Mouse (Mus musculus) cerebellum, postnatal 36 days (tissue): ENCODE data around the gene Naa40.

Experiments
- DNase-seq, 2 experiments: peaks; one replicate each; pipeline ENCODE4 v3.0.0; 2021 to 2022; ENCODE audit warnings: mixed read lengths in 2 of 2

The Naa40 gene

DNA sequence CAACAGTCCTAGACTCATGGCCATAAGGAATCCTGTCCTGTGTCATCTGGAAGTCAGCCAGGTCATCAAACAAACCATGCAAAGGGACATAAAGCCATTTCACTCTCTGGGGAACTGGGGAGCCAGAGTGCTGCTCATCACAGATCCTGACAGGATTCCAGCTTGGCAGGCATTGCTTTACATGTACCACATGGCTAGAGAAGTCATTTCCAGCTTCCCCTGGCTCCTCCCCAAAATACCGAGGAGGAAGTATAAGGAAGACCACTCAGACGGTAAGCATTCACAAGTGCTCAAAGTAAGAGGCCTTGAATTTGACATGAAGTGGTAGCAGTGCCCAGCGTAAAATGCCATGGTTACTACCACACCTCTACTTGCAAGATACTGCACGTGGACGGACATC is 26.5 kb downstream of the Naa40 start:
- peak; percentile 47 to 51 for DNase-seq

DNA sequence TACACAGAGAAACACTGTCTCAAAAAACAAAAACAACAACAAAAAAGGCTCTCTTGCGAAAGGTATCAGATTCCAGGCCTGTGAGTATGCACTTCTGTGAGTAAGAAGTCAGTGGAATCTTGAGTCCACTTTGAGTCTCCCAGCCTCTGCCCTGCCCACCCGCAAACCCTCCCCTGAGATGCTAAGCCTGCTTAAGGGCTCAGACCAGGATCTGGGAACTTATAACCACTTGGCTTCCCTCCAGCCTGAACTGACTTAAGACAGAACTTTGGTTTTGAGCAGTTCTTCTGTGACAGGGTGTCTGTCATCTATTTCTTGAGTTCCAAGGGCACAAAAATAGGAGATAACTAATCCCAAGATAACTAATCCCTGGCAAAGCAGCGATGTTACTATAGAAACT is 28.0 kb downstream of the Naa40 start:
- no peak for DNase-seq

DNA sequence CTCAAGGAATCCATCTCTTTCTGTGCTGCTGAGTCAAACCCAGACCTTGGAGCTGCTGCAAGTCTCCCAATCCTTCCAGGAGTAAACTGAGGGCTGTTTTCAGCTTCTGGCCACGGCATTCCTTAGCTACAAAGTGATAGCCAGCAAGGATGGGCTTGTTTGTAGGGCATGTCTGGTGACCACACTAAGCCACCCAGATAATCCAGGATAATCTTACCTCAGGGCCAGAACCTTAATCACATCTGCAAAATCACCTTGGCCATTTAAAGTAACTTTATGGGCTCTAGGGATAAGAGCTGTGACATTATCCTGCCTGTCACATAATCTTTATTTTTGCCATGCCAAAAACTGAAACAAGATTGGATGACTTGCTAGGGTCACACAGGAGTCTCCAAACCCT is 28.8 kb downstream of the Naa40 start:
- no peak for DNase-seq

DNA sequence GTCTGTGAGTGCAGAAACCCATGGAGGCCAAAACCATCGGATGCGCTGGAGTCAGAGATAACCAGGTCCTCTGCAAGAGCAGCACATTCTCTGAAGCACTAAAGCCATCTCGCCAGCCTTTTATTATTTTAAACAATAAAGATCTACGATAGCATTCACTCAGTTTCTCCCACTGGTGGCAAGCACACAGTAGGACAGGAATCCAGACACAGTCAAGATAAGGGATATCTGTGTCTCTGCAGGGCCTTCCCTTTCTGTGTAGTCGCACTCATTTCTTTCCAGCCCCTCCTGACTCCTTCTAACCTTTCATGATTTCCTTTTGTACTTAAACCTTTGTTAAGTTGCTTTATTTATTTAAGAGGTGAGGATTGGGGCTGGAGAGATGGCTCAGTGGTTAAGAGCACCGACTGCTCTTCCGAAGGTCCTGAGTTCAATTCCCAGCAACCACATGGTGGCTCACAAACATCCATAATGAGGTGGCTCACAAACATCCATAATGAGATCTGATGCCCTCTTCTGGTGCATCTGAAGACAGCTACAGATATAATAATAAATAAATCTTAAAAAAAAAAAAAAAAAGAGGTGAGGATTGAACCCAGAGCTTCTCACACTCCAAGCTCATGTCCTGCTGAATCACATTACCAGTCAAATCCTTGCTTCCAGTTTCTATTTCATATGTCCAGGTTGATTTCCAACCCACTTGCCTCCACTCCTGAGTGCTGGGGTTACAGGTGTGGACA is 30.9 kb downstream of the Naa40 start:
- DNase-seq: no peak

DNA sequence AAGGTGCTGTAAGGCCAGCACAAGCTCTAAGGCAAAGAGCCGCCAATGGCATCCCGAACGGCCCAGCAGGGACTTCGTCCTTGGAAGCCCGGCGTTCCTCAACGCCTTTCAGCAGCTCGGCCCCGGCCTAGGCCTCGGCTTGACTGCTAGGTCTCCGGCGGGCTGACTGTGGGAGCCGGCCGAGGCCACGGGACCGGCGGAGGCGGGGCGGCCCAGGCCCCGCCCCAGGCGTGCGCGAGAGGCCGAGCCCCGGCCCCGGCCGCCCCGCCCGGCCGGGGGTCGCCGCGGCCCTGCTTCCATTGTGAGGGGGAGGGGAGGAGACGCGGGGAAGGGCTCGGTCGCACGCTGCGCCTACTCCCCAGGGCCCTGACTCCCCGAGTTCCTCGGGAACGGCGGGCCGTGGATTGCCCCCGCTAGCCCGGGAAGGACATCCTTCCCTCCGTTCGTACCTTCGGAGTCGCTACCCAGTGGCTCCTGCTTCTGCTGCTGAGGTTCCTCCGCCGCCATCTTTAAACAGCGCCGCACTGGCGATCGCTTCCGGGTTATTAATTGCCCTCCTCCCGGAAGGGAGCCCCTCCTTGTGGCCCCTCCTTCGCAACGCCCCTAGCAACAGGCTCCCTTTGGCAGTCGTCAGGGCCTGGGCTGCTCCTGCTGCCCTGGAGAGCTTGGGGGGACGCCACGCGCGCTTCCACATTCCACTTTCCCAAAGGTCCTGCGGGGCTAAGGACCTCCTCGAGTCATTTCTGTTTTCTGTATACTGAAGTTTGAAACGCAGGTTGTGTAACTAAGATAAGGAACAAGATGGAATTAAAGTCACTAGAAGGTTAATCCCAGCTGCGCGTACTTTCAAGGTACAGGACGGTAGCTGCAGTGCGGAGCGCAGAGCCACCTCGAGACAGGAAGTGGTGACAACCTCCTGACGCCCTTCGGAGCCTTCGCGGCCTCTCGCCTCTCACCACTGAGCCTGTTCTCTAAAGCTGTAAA is 34.9 kb downstream of the Naa40 start, which contains the start of gene Otub1:
TSS of gene Otub1 (minus strand) at position 564 of the 984 bp plus-strand sequence.
- DNase-seq: peak; percentile 88

DNA sequence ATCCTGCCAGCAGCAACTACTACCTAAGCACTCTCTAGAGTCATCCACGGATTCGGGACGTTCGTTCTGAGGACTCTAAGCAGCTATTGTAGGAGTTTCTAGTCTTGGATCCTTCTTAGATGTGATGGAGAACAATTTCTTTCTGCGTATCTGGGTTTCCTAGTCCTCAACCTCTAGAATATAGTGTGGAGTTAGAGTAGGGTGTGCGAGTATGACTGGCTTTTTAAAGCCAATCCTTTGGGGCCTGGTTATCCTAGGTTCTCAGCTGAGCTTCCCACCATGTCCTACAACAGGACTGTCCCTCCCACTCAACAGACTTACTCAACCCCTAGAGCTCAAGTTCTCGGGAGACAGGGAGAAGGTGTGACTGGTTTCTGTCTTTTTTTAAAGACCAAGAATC is 35.7 kb downstream of the Naa40 start:
- DNase-seq: no peak

DNA sequence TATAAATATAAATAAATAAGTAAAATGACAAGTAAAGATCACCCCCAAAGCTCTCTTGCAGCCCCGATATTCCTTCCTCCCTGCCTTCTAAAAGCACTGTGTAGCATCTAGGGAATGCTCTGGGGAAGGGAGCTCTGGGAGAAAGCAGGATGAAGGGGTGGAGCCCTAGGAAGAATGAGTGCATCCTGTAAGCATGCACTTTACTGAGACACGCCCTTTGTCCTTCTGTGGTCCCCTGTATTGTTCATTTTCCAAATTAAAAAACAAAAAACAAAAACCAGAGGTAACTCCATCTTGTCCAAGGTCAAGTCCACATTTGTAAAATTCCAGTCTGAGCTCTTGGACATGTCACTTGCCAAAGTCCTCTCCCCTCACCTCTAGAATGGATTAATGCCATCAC is 36.1 kb downstream of the Naa40 start:
- DNase-seq: no peak

DNA sequence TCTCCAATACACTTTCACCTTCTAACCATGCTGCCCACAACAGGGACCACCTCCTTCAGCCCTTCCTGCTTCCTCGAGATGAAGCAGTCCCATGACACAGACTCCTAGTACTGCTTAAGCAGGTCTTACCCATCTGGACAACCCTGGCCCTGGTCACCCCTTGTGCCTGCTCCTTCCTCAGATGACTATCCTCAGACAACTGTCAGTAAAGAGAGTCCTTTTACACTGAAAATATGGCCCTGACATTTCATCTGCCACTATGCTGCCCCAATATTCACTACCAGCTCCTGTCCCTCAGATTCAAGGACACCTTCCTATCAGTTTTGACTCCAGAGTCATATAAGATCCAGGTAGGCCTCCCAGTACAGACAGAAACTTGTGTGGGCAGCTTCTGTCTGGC is 40.6 kb downstream of the Naa40 start:
- DNase-seq: no peak

DNA sequence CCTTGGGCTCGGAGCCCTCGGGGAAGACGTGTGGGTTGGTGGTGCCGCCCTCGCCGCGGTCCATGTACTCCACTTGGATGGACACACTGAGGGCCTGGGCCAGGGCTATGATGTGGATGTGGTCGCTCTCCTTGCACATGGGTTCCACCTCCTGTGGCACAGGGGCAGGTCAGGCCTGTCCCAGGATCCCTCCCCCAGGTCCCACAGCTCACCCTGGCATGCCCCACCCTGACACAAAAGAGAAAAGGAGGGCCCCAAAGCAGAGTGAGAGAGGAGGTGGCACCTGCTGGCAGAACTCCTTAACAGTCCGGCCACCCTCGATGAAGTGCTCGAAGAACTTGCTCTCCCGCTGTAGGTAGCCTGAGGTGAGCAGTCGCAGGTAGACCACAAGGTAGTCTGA is 41.9 kb downstream of the Naa40 start:
- DNase-seq: no peak

DNA sequence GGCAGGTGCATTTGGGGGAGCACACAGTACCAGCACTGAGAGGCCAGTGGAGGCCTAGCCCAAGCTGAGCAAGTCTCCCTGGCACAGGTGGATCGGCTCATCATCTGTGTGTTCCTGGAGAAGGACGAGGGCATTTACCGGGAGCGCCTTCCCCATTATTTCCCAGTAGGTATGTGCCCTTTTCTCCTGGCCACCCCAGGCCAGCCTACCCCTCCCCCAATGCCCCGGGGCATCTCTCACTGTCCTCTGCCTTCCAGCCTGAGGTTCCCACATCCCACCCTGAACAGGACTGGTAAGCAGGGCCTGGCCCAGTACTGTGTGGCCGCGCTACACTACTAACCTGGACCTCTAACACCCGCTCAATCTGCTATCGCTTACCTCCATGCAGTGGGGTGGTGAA is 43.5 kb downstream of the Naa40 start:
- no peak for DNase-seq

DNA sequence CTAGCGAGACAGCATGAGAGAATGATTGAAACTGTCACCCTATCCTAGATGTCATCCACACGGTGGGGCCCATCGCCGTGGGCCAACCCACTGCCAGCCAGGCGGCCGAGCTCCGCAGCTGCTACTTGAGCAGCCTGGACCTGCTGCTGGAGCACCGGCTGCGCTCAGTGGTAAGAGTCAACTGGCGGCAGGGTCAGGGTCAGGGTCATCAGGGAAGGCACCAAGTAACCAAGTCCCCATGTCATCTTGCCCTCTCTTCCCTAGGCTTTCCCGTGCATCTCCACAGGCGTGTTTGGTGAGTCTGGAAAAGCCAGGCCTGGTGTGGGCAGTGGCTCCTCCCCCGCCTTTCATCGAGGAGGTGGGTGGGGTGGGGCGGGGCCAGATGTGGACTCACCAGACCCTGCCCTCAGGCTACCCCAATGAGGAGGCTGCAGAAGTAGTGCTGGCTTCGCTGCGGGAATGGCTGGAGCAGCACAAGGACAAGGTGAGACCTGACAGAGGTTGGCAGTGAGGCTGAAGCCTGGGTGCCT is 44.2 kb downstream of the Naa40 start:
- no peak for DNase-seq

DNA sequence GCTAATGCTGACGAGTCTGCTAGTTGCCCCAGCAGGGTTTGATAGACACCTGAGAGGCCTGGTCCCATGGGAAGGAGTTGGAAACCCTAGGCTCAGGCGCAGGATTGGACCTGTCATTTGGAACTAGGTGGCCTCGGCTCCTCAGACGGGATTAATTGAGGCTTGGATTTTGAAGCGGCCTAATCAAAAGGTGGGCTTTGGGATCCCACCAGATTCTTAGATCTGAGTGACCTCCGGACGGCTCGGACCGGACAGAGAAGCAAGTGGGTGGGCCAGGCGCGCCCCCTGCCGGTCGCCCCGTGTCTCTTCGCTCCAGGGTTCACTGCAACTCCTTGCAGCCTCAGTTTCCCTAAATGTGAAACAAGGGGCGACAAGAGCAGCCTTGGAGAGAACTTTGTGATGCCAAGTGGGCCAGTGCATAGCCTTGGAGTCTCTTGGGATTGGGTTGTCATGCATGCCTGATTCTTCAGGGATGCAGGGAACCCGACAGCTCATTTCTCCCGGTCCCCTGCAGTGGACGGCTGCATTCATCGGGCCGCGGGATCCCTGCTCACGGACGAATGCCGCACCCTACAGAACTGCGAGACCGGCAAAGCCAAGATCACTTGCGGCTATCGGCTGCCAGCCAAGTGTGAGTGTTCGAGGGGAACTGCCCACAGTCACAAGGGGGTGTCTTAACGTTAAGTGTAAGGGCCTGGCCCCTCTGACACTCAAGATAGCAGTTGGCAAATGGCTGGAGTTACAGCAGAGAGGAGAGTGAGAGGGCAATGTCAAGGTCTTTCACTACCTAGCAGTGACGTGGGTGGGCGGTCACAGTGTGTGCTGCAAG is 44.9 kb downstream of the Naa40 start:
- DNase-seq: peak; percentile 77 to 78

DNA sequence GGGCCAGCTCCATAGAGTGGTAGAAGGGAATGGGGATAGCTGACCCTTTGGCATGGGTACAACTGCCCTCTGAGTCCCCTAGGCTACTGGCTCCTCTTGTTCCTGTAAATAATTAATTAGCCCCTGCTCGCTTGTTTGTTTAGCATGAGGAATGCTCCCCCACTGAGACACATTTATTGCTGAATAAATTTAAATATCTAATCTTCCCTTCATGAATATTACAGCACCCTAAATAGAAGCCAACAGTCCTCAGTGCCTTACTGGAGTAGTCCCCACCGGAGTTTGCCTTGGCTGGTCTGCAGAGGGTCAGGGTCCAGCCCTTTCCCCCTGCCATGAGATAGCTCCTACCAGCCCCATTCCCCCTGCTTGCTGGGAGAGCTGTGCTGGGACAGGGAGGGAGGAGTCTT is 48.4 kb downstream of the Naa40 start:
- DNase-seq: no peak

DNA sequence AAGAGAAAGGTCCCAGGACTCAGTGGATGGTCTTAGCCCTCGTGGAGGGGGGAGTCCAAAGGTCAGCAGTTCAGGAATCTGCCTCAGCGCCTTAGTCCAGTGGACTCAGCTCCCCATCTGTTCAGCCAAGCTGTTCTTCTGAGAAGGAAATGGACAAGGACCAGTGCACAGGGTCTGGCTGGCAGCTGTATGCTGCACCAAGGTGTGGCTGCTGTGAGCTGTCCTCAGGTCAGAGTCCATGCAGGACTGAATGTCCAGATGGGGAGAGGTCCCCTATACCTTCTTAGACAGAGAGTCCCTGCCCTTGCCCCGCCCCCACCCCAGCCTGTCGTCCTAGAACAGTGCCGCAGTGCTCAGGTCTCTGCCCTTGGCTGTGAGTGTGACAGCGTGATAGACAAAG is 49.3 kb downstream of the Naa40 start:
- no peak for DNase-seq

DNA sequence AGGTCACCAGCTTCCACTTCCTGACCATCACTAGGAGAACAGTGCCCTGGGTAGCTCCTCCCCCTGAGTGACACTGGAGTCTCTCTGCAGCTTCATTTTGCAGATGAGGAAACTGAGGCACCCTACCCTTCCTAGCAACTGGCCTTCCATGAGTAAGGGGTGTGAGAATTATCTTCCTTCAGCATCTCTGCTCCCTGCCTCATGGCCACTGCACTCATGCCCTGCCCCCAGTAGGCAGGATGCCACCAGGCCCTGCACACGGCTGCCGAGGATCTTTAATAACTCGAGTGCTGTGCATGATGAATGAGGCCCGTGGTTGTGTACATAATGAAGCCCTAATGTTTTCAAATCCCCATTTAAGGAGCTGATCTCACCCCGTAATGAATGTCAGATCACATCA is 50.0 kb downstream of the Naa40 start:
- no peak for DNase-seq

DNA sequence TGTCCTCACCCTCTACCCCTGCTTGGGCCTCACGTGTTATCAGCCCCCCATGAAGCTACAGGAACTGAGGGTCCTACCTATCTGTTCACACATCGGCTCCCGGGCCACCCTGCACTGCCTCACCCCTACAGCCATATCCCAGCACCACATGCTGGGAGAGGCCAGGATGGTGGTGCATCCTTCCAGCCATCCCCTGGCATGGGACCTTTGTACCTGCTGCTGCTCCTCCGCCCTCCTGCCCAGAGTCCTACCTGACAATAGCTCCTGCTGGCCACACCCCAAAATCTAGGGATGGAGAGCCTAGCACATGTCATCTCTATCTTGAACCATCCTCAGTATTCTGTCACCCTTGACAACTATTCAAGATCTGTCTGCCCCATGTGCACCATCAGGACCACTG is 52.0 kb downstream of the Naa40 start:
- DNase-seq: no peak

DNA sequence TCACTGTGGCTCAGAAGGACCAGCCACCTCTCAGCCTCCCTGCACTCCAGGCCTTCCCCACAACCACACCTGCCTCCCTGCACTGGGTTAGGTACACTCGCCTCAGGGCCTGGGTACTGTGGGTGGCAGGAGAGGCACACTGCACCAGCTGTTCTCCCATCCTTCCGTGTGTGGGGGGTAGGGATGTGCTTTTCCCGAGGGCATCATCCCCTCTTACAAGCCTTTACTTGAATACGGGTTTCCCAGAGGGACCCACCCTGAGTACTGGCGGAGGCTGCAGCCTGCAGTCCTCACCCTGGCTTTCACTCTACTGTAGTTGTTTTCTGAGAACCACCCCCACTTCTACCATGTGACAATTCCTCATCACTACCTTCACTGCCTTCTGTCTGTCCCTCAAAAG is 53.8 kb downstream of the Naa40 start:
- DNase-seq: no peak

DNA sequence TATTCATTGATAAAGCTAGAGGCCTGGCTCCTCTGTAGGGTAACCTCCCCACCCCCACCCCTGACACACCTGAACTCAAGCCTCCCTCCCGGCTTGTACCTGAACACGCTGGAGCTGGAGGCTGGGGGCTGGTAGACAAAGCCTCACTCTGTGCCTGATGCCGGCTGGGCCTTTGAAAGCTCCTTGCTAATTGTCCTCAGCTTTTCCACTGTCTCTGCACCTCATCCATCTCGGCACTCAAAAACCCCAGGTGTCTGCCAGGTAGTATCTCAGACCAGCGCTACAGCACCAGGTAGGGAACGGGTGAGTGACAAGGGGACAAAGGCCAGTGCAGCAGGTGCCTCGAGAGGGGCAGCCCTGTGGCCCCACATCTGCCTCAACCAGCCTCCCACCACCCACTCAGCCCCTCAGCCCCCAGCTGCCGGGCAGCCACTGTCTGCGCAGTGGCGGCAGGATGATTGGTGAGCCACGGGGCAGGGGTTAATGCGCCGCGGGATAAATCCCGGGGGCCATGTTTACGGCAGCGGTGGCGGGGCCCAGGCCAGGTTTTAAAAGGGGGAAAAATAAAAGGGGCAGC is 55.2 kb downstream of the Naa40 start:
- no peak for DNase-seq

DNA sequence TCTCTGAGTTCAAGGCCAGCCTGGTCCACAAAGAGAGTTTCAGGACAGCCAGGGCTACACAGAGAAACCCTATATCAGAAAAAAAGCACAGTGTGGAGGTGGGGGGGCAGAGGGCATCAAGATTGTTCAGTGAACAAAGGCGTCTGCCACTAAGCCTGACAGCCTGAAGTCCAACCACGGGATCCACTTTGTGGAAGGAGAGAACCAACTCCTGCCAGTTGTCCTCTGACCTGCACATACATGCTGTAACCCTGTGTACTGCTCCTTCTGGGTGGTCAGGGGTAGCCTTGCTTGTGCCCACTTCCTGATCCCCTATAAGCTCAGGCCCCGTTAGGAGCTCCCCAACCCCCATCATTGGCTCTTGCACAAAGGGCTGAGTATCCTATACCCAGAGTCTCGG is 55.9 kb downstream of the Naa40 start:
- DNase-seq: no peak

DNA sequence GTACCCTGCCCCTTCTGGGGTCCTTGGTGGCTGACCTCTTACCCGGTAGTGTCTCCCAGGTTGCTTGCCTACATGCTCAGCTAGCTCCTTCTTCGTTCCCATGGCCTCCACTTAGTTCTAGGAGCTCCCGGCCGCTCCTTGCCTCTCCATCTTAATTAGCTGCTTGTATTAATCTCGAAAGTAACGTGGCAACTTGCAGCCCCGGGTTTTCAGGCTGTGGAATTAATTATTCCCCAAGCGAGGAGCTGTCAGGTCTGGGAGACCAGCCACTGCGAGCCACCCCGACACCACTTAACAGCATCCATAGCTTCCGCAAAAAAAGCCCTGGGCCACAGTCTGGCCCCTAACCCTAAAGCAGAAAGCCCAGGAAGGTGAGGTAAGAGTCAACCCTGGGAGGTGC is 57.6 kb downstream of the Naa40 start:
- DNase-seq: no peak

DNA sequence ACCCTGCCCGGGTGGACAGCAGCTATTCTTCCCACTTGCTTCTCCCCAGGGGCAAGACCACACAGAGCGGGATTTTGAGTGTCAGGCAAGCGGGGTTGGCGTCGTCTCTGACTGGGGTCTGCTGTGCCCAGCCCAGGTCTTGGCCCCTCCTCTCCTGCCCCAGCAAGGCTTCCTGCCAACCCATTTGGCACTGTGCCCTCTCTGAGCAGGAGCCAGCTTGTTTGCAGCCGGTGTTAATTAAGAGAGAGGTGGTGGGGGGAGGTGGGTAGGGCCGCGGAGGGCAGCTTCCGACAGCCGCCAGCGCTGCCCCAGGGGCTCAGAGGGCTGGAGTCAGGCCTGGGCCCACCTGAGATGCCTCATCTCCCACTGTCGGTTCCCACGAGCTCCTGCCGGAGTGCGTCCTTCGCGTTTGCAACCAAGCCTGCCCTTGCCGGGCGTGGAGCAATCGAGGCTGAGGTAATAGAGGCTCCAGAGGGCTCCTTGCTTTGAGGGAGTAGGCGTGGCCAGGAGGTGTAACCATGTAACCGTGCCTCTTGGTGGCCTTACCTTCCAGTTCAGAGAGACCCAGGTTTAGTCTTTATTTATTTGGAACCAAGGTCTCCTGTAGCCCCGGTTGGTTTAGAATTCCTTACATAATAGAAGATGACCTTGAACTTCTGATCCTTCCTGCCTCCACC is 58.6 kb downstream of the Naa40 start:
- DNase-seq: peak; percentile 71 to 77

DNA sequence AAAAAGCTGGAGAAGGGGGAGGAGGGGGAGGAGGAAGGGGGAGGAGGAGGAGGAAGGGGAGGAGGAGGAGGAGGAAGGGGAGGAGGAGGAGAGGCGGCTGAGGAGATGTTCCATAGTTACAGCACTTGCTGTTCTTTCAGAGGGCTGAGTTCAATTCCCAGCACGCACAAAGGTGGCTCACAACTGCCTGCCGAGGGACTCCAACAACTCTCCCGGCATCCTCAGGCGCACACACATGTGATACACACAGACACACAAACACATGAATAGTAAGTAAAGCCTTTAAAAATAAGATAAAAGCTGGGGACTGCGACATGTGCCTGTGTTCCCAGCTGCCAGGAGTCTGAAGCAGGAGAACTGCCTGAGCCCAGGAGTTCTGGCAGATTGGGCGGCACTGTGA is 59.5 kb downstream of the Naa40 start:
- no peak for DNase-seq
